8 mouse cellular contexts compared by ENCODE assay signal in genomic region chr5:115403436-115404140, GRCm38 (mm10). TPM values are rescaled to one million over a fixed set of nuclear protein-coding genes. Genes with fewer than 3 reads are reported as not detected.
DNase-seq lines count a peak whose midpoint lies in the region; ATAC-seq and TF ChIP-seq lines count a peak whose summit lies in the region.
"Had no signal": no experiment of that assay in that cellular context is flagged by ENCODE, and none has a peak within 500 bp of the region (broad histone marks: within the 10 kb centered on the region; RNA-seq: fewer than 3 reads in every experiment).

No protein-coding gene starts in this region.

- H3K4me3 ChIP-seq in E14TG2a.4 (replicated peaks; ENCODE audit: low read length), result peak overlapping the region; percentile 66
- H3K4me3 ChIP-seq in forebrain, postnatal 0 days (ENCODE audit: low read depth, low read length), result no peak overlapping the region; the same call in 1 of the 2 replicates
- peak overlapping the region; percentile 17; the same call in 1 of the 2 replicates for H3K4me3 ChIP-seq in midbrain, embryonic 12.5 days

- H3K9ac ChIP-seq in forebrain, postnatal 0 days, result 0 out of 2 replicates have a peak overlapping the region, but pooled peaks have one; percentile 58
- peak overlapping the region; percentile 41; the same call in 1 of the 2 replicates for H3K9ac ChIP-seq in midbrain, embryonic 12.5 days (replicated peaks)

- no peak overlapping the region for H3K27ac ChIP-seq in forebrain, postnatal 0 days (ENCODE audit: low read depth, low read length)
- H3K27ac ChIP-seq in midbrain, embryonic 12.5 days (replicated peaks), result peak overlapping the region; percentile 98

- H3K36me3 ChIP-seq in E14TG2a.4 (ENCODE audit: insufficient read depth, low read length), result no peaks in the 10 kb centered on the region
- no peaks in the 10 kb centered on the region for H3K36me3 ChIP-seq in forebrain, postnatal 0 days (ENCODE audit: insufficient read depth)
- H3K36me3 ChIP-seq in midbrain, embryonic 12.5 days, result no peaks in the 10 kb centered on the region

- TF ChIP-seq CTCF in E14TG2a.4 (conservative IDR thresholded peaks at IDR 0.05; ENCODE audit: low read length), result no peak
- TF ChIP-seq CTCF in forebrain, postnatal 0 days (IDR thresholded peaks at IDR 0.05; ENCODE audit: low read depth), result no peak

- peak overlapping the region; percentile 44 for H3K4me2 ChIP-seq in forebrain, postnatal 0 days (ENCODE audit: low read depth)
- peak overlapping the region; percentile 44 for H3K4me2 ChIP-seq in midbrain, embryonic 12.5 days (replicated peaks)

- peak; percentile 59 for DNase-seq in ES-CJ7 (ENCODE audit: low read depth, low spot score)
- DNase-seq in forebrain, postnatal 0 days, result no peak
- DNase-seq in ovary, adult 18-20 months (ENCODE audit: low spot score), result no peak
- no peak for DNase-seq in urinary bladder, postnatal 36 days (ENCODE audit: low spot score in 2 of 2)
- no peak for DNase-seq in kidney, postnatal 10 days
- DNase-seq: kidney, adult 8-10 months had no signal

- peak; percentile 14; the same call in 1 of the 2 replicates for ATAC-seq in forebrain, postnatal 0 days
- peak; percentile 64 for ATAC-seq in midbrain, embryonic 12.5 days (ENCODE audit: low FRiP score, low read depth)

- no peaks in the 10 kb centered on the region for H3K27me3 ChIP-seq in E14TG2a.4 (ENCODE audit: insufficient read depth, low read length)
- no peaks in the 10 kb centered on the region for H3K27me3 ChIP-seq in forebrain, postnatal 0 days (ENCODE audit: insufficient read depth, low read length)
- no peaks in the 10 kb centered on the region for H3K27me3 ChIP-seq in midbrain, embryonic 12.5 days

- H3K4me1 ChIP-seq in E14TG2a.4 (replicated peaks; ENCODE audit: low read depth, low read length), result peaks cover 74% of the 10 kb centered on the region
- peaks cover 13% of the 10 kb centered on the region for H3K4me1 ChIP-seq in forebrain, postnatal 0 days (ENCODE audit: insufficient read depth)
- peaks cover 52% of the 10 kb centered on the region for H3K4me1 ChIP-seq in midbrain, embryonic 12.5 days

- WGBS in forebrain, postnatal 0 days, result 17% methylated on average over 15 of the region's 17 CpGs
- WGBS in midbrain, embryonic 12.5 days, result 7% methylated on average over 17 of the region's 17 CpGs

- no peaks in the 10 kb centered on the region for H3K9me3 ChIP-seq in E14TG2a.4 (ENCODE audit: low read length)
- no peaks in the 10 kb centered on the region for H3K9me3 ChIP-seq in forebrain, postnatal 0 days (ENCODE audit: low read length)
- H3K9me3 ChIP-seq in midbrain, embryonic 12.5 days, result no peaks in the 10 kb centered on the region

RNA-seq across cellular contexts. Expression of gene Msi1, which starts 25.8 kb away (rescaled TPM):
- total RNA-seq in forebrain, postnatal 0 days (2014; rRNA removed), result 53.8 and 65.9 TPM in 2 replicates
- polyA plus RNA-seq in forebrain, postnatal 0 days (2015; fragmentation: Nextera tagmentation; extraction: Ambion mirVana), result 48.2 and 49.9 TPM in 2 replicates
- polyA plus RNA-seq in midbrain, embryonic 12.5 days (2016; fragmentation: Nextera tagmentation; extraction: Ambion mirVana), result 211 and 227 TPM in 2 replicates

RNA-seq across cellular contexts. Expression of gene Cox6a1, which starts 54.8 kb away (rescaled TPM):
- total RNA-seq in forebrain, postnatal 0 days (2014; rRNA removed), result 628 and 701 TPM in 2 replicates
- 1,510 and 1,858 TPM in 2 replicates for polyA plus RNA-seq in forebrain, postnatal 0 days (2015; fragmentation: Nextera tagmentation; extraction: Ambion mirVana)
- polyA plus RNA-seq in midbrain, embryonic 12.5 days (2016; fragmentation: Nextera tagmentation; extraction: Ambion mirVana), result 768 and 803 TPM in 2 replicates
